Mouse (Mus musculus): ENCODE results near the gene Mkln1.

GRCm38 (mm10) chr6:31411017-31411416, 12.5 kb downstream of the Mkln1 start:
- TF ChIP-seq POLR2A (IDR thresholded peaks at IDR 0.05; ENCODE audit: control insufficient read depth, low read depth, low read length) (no peak), CTCF (IDR thresholded peaks at IDR 0.05; ENCODE audit: control insufficient read depth, insufficient read depth, insufficient replicate concordance, low read depth, low read length) (no peak)

Measured in testis, adult 2 months (tissue).